Mouse (Mus musculus): ENCODE results near the gene Ssxb10. TPM values are rescaled to one million over a fixed set of nuclear protein-coding genes. Genes with fewer than 3 reads are reported as not detected.

Gene Ssxb10
- polyA plus RNA-seq (2012; rRNA removed) = not detected in 2 replicates

DNA sequence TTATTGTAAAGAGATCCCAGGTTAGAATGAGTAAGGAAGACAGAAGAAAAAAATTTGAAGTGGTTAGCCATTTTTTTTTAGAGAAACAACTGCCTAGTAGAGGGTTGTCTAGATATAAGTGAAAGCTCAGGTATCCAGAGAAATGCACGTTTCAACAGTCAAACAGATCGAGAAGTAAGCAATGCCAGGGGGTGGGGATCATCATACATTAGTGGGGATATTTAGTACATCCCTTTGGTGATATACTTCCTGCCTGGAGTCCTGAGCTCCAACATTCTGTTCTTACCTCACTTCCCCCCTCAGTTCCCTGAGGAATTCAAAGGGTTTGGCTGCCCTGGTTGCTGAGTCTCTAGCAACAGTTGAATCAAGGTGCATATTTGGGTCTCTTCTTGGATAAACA, at the start of gene Ssxb10:
Gene Ssxb10, plus strand, starts transcription at position 301 of the 400 bp plus-strand sequence.

GRCm38 (mm10) chrX:8366678-8367077, 39.5 kb downstream of the Ssxb10 start, which contains the start of gene Ssxb9:
Gene Ssxb9, plus strand, starts transcription at chrX:8366978.

Other genes with a start within 250 kb of the Ssxb10 start
- 1.7 and 1.8 TPM in 2 replicates for gene Was, start 236.9 kb upstream of the Ssxb10 start, polyA plus RNA-seq (2012; rRNA removed)
- 85.7 and 88.6 TPM in 2 replicates for gene Wdr13, start 194.5 kb upstream of the Ssxb10 start, polyA plus RNA-seq (2012; rRNA removed)
- 596 and 658 TPM in 2 replicates for gene Rbm3, start 181.5 kb upstream of the Ssxb10 start, polyA plus RNA-seq (2012; rRNA removed)
- 10.1 and 13.4 TPM in 2 replicates for gene Tbc1d25, start 151.2 kb upstream of the Ssxb10 start, polyA plus RNA-seq (2012; rRNA removed)
- gene Ebp, start 133.9 kb upstream of the Ssxb10 start, polyA plus RNA-seq (2012; rRNA removed) = 15.4 and 22.9 TPM in 2 replicates
- gene Porcn, start 120.9 kb upstream of the Ssxb10 start, polyA plus RNA-seq (2012; rRNA removed) = 18.3 and 35.3 TPM in 2 replicates
- gene Ftsj1, start 75.0 kb upstream of the Ssxb10 start, polyA plus RNA-seq (2012; rRNA removed) = 33.4 and 40.6 TPM in 2 replicates
- gene Slc38a5, start 56.3 kb upstream of the Ssxb10 start, polyA plus RNA-seq (2012; rRNA removed) = 7.4 and 7.7 TPM in 2 replicates
- gene Ssxb9, start 39.6 kb downstream of the Ssxb10 start, polyA plus RNA-seq (2012; rRNA removed) = not detected in 2 replicates
- gene Ssxb1, start 85.9 kb downstream of the Ssxb10 start, polyA plus RNA-seq (2012; rRNA removed) = not detected in 2 replicates
- not detected in 2 replicates for gene Ssxb2, start 134.3 kb downstream of the Ssxb10 start, polyA plus RNA-seq (2012; rRNA removed)
- not detected in 2 replicates for gene Gm14459, start 197.5 kb downstream of the Ssxb10 start, polyA plus RNA-seq (2012; rRNA removed)
- gene Ssxb6, start 220.8 kb downstream of the Ssxb10 start, polyA plus RNA-seq (2012; rRNA removed) = not detected in 2 replicates